Mouse (Mus musculus) liver, embryonic 14.5 days (tissue): ENCODE data around the gene Ankrd45.

ENCODE experiments used
- CTCF ChIP-seq: IDR thresholded peaks from 2 replicates; pipeline ENCODE4 v1.5.1; 2016; ENCODE audit warnings: antibody characterized with exemption, low read depth, control low read depth
- EP300 ChIP-seq: IDR thresholded peaks from 2 replicates; pipeline ENCODE4 v1.6.1; 2016; ENCODE audit warnings: antibody characterized with exemption, low read depth

DNA sequence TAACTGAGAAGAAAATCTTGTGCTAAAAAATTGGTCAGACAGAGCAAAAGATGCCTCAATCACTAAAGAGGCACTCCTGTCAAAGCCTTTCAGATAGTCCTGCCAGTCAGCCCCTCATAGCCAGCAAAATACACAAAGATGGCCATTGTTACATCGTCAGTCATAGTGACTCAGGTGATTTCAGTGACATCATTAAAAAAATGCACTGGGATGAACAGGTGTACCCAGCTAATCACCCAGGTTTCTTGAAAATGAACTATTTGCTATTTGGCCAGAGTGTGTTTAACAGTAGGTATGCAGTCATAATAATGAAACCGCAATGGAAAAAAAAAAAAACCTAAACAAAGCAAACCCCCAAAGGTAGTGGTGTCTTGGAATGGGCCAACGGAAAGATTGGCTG is 16.7 kb downstream of the Ankrd45 start, which contains the start of gene Tex50:
- TF ChIP-seq CTCF (no peak), EP300 (no peak)
